Mouse (Mus musculus) MEL (cell line): ENCODE measurements around the gene Ppp2r5a.

ENCODE experiments used
- CHD2 ChIP-seq: IDR thresholded peaks from 2 replicates; pipeline ENCODE4 v1.6.1; 2011; ENCODE audit warnings: low read length, improper control_type of control experiment
- CTCF ChIP-seq, 3 experiments: IDR thresholded peaks in 2 of 3; conservative IDR thresholded peaks in 1 of 3; 2 replicates each; pipeline ENCODE4 v1.5.1; 2011 to 2012; ENCODE audit warnings: low read length in 3 of 3, low read depth in 2 of 3, mild to moderate bottlenecking in 2 of 3, improper control_type of control experiment in 1 of 3, inconsistent platforms in 1 of 3, mixed read lengths in 1 of 3, moderate library complexity in 1 of 3; ENCODE audit not compliant: control insufficient read depth in 1 of 3, insufficient read depth in 1 of 3, poor library complexity in 1 of 3, severe bottlenecking in 1 of 3
- ETS1 ChIP-seq: IDR thresholded peaks from 2 replicates; pipeline ENCODE4 v1.6.1; 2012; ENCODE audit warnings: low read depth, mild to moderate bottlenecking, inconsistent platforms, low read length, improper control_type of control experiment, moderate library complexity
- GATA1 ChIP-seq: IDR thresholded peaks from 2 replicates; pipeline ENCODE4 v1.6.1; 2011; ENCODE audit warnings: low read depth, low read length, improper control_type of control experiment
- POLR2A ChIP-seq, 2 experiments: IDR thresholded peaks; 2 replicates each; pipeline ENCODE4 v1.6.1; 2011 to 2012; ENCODE audit warnings: low read length in 2 of 2, mild to moderate bottlenecking in 2 of 2, control low read depth in 1 of 2, improper control_type of control experiment in 1 of 2, low read depth in 1 of 2, moderate library complexity in 1 of 2; ENCODE audit not compliant: control insufficient read depth in 1 of 2, insufficient read depth in 1 of 2, poor library complexity in 1 of 2
- RAD21 ChIP-seq: IDR thresholded peaks from 2 replicates; pipeline ENCODE4 v1.6.1; 2011; ENCODE audit warnings: mild to moderate bottlenecking, low read depth, low read length, improper control_type of control experiment
- TCF12 ChIP-seq: IDR thresholded peaks from 2 replicates; pipeline ENCODE4 v1.6.1; 2014; ENCODE audit warnings: low read depth, mild to moderate bottlenecking, inconsistent platforms, low read length, improper control_type of control experiment, moderate library complexity
- ZC3H11A ChIP-seq: IDR thresholded peaks from 2 replicates; pipeline ENCODE4 v1.6.1; 2012; ENCODE audit warnings: low read depth, mild to moderate bottlenecking, inconsistent platforms, low read length, improper control_type of control experiment
- ZMIZ1 ChIP-seq: IDR thresholded peaks from 2 replicates; pipeline ENCODE4 v1.6.1; 2012; ENCODE audit warnings: low read depth, mild to moderate bottlenecking, inconsistent platforms, low read length, improper control_type of control experiment, moderate library complexity

DNA sequence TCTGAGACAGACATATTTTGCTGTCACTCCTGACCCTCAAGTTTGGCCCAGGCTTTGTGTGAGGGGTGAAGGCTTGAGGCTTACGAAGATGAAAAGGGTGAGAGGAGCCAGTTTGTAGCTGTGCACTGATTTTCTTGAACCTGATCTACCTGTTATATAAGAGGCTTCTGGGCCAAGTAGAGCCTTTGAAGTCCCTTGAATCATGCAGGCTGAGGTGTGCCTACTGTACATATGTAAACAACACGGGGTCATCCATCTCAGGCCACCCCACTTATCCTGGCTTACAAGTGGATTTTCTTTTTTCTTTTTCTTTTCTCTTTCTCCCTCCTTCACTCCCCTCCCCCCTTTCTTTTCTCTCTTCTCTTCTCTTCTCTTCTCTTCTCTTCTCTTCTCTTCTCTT, 54.5 kb downstream of the Ppp2r5a start:
- no peak for TF ChIP-seq ZC3H11A
- TF ChIP-seq ZMIZ1: no peak
- no peak for TF ChIP-seq CTCF (IDR thresholded peaks at IDR 0.05 in 2 of 3, conservative IDR thresholded peaks at IDR 0.05 in 1 of 3; ENCODE audit: control insufficient read depth in 1 of 3, insufficient read depth in 1 of 3, low read depth in 2 of 3, low read length in 3 of 3, poor library complexity in 1 of 3, severe bottlenecking in 1 of 3)
- TF ChIP-seq ETS1: no peak
- no peak for TF ChIP-seq CHD2
- no peak for TF ChIP-seq GATA1
- TF ChIP-seq TCF12: no peak
- no peak for TF ChIP-seq RAD21
- no peak for TF ChIP-seq POLR2A (IDR thresholded peaks at IDR 0.05; ENCODE audit: control insufficient read depth in 1 of 2, insufficient read depth in 1 of 2, low read depth in 1 of 2, low read length in 2 of 2, poor library complexity in 1 of 2)
